ENCODE assay signal across 18 mouse cellular contexts in the genomic region with DNA sequence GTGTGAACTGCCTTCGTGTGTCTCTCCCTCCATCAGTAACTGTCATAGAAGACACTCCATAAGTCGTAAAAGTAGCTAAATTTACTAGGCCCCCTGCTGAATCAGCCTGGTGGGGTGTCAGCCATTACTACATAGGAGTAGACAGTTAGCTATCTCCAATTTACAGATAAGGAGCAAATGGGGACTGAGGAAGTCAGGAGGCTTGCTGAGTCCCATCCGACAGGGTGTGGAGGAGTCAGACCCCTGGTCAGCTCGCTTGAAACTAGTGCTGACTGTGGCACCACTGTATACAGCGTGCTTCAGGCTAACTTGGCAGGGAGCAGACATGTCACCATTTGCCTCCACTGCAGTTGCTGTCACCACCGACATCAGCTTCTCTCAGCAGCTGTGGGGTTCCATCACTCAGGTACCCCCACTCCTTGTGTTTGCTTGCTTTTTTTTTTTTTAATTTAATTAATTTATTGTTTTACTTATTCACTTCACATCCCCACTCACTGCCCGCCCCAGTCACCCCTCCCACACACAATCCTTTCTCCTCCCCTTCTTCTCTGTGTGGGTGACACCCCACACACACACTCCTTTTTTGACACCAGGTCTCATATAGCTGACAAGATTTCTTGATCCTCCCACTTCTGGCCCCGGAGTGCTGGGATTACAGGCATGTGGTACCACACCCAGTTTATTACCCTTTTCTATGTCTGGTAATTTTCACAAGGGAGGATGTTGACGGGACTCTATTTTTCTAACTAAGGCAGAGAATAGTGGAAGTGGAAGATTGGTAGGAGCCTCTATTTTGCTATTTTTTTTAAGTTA.
DNase-seq lines count a peak whose midpoint lies in the region; ATAC-seq and TF ChIP-seq lines count a peak whose summit lies in the region.
"Had no signal": no experiment of that assay in that cellular context is flagged by ENCODE, and none has a peak within 500 bp of the region (broad histone marks: within the 10 kb centered on the region; RNA-seq: fewer than 3 reads in every experiment).

No protein-coding gene starts in this region.

- H3K27ac ChIP-seq in intestine, embryonic 14.5 days (ENCODE audit: low read depth), result peak overlapping the region; percentile 62; the same call in 1 of the 2 replicates
- H3K27ac ChIP-seq in intestine, embryonic 16.5 days (ENCODE audit: low read length), result no peak overlapping the region
- peak overlapping the region; percentile 68 for H3K27ac ChIP-seq in spleen, adult 2 months (ENCODE audit: insufficient read depth, low read length)
- H3K27ac ChIP-seq: forebrain, embryonic 10.5 days; liver, embryonic 15.5 days had no signal

- peaks cover 59% of the 10 kb centered on the region for H3K4me1 ChIP-seq in intestine, embryonic 14.5 days (replicated peaks; ENCODE audit: control insufficient read depth, insufficient read depth, low read length)
- peaks cover 70% of the 10 kb centered on the region for H3K4me1 ChIP-seq in intestine, embryonic 16.5 days (ENCODE audit: control insufficient read depth, insufficient read depth, low read length)
- H3K4me1 ChIP-seq in spleen, adult 2 months (ENCODE audit: control insufficient read depth, insufficient read depth, insufficient read length), result peaks cover 67% of the 10 kb centered on the region; the same call in 1 of the 2 replicates

- TF ChIP-seq POLR2A in spleen, adult 2 months (IDR thresholded peaks at IDR 0.05; ENCODE audit: low read depth, low read length), result no peak

- no peaks in the 10 kb centered on the region for H3K27me3 ChIP-seq in intestine, embryonic 14.5 days (replicated peaks; ENCODE audit: control insufficient read depth, insufficient read depth, low read length)
- H3K27me3 ChIP-seq in intestine, embryonic 16.5 days (replicated peaks; ENCODE audit: control insufficient read depth, insufficient read depth, low read length), result no peaks in the 10 kb centered on the region
- no peaks in the 10 kb centered on the region for H3K27me3 ChIP-seq in spleen, adult 2 months (ENCODE audit: control insufficient read depth, insufficient read depth, low read length)
- H3K27me3 ChIP-seq: Patski had no signal

- H3K36me3 ChIP-seq in intestine, embryonic 14.5 days (ENCODE audit: control insufficient read depth, insufficient read depth, low read length), result no peaks in the 10 kb centered on the region
- H3K36me3 ChIP-seq in intestine, embryonic 16.5 days (ENCODE audit: control insufficient read depth, insufficient read depth, low read length), result no peaks in the 10 kb centered on the region
- no peaks in the 10 kb centered on the region for H3K36me3 ChIP-seq in spleen, adult 2 months (ENCODE audit: control insufficient read depth, insufficient read depth, low read length)
- H3K36me3 ChIP-seq: forebrain, embryonic 10.5 days; liver, embryonic 15.5 days had no signal

- no peak overlapping the region for H3K4me2 ChIP-seq in intestine, embryonic 14.5 days (ENCODE audit: low read length)
- no peak overlapping the region for H3K4me2 ChIP-seq in intestine, embryonic 16.5 days (ENCODE audit: low read depth, low read length)
- H3K4me2 ChIP-seq: liver, embryonic 15.5 days had no signal

- no peak for TF ChIP-seq CTCF in spleen, adult 2 months (IDR thresholded peaks at IDR 0.05; ENCODE audit: extremely low read depth, insufficient read depth, insufficient read length, insufficient replicate concordance)

- intact Hi-C loops in heart, postnatal 14 days (cut with DNase I), result no loop called here

- ATAC-seq in intestine, embryonic 14.5 days (replicated peaks; ENCODE audit: low FRiP score, low TSS enrichment, low read depth), result no peak
- no peak for ATAC-seq in intestine, embryonic 16.5 days
- ATAC-seq: inflammation-experienced regulatory T-cells, adult 6 months; lung, postnatal 0 days; Patski had no signal

- no peaks in the 10 kb centered on the region for H3K9me3 ChIP-seq in intestine, embryonic 14.5 days (ENCODE audit: control insufficient read depth, low read length)
- no peaks in the 10 kb centered on the region for H3K9me3 ChIP-seq in intestine, embryonic 16.5 days (ENCODE audit: control insufficient read depth, low read length)
- H3K9me3 ChIP-seq: forebrain, embryonic 10.5 days; liver, embryonic 15.5 days had no signal

- H3K4me3 ChIP-seq in intestine, embryonic 14.5 days (ENCODE audit: low read depth, low read length), result no peak overlapping the region
- no peak overlapping the region for H3K4me3 ChIP-seq in intestine, embryonic 16.5 days (ENCODE audit: low read length)
- H3K4me3 ChIP-seq in spleen, adult 2 months (ENCODE audit: extremely low read depth, insufficient read depth, insufficient read length), result no peak overlapping the region
- H3K4me3 ChIP-seq: forebrain, embryonic 10.5 days; liver, embryonic 15.5 days had no signal

- peak; percentile 95 for DNase-seq in heart, adult 11 months
- DNase-seq in heart, postnatal 14 days, result no peak
- no peak for DNase-seq in intestine, embryonic 14.5 days (ENCODE audit: low spot score)
- no peak for DNase-seq in spleen, adult 2 months (ENCODE audit: low read depth in 1 of 2, low spot score in 2 of 2)
- DNase-seq in spleen, postnatal 4 days (ENCODE audit: low spot score in 2 of 2), result no peak
- DNase-seq in naive thymus-derived CD4-positive, alpha-beta T cell, adult 2 months (ENCODE audit: low read depth), result peak; percentile 34
- DNase-seq in cerebellum, adult 11 months, result no peak
- DNase-seq: adrenal gland, postnatal 36 days; cerebellum, adult 9-10 months; gastrocnemius, postnatal 14 days; kidney, postnatal 25 days; right cerebral cortex, postnatal 25 days had no signal

- 46% methylated on average over 9 of the region's 9 CpGs for WGBS in intestine, embryonic 14.5 days
- 52% methylated on average over 9 of the region's 9 CpGs for WGBS in intestine, embryonic 16.5 days
- 52% methylated on average over 9 of the region's 9 CpGs for WGBS in spleen, adult 2 months

- no peak overlapping the region for H3K9ac ChIP-seq in intestine, embryonic 14.5 days (ENCODE audit: low read length)
- no peak overlapping the region for H3K9ac ChIP-seq in intestine, embryonic 16.5 days (ENCODE audit: low read depth, low read length)
- H3K9ac ChIP-seq: liver, embryonic 15.5 days had no signal

Comparison
In these comparisons a context has a peak if more than half of its experiments do, and no peak if none do; other contexts are left out.
1. DNase-seq: peak in heart, adult 11 months (single experiment) and naive thymus-derived CD4-positive, alpha-beta T cell, adult 2 months (single experiment); none in heart, postnatal 14 days (0 of 2), intestine, embryonic 14.5 days (single experiment), spleen, adult 2 months (0 of 2), spleen, postnatal 4 days (0 of 2) and cerebellum, adult 11 months (single experiment).